Mouse (Mus musculus) lung, adult 2 months (tissue): ENCODE data around the gene Olfr92.

Experiments used
- CTCF ChIP-seq: fragments of 200-500 bp; IDR thresholded peaks from 2 replicates; pipeline ENCODE4 v1.5.1; 2011; ENCODE audit warnings: mild to moderate bottlenecking, low read length, control low read depth; ENCODE audit not compliant: insufficient read depth
- POLR2A ChIP-seq: fragments of 200-500 bp; IDR thresholded peaks from 2 replicates; pipeline ENCODE4 v1.6.1; 2011; ENCODE audit warnings: low read depth, mild to moderate bottlenecking, control low read depth, low read length, borderline replicate concordance; ENCODE audit errors: extremely low read depth

DNA sequence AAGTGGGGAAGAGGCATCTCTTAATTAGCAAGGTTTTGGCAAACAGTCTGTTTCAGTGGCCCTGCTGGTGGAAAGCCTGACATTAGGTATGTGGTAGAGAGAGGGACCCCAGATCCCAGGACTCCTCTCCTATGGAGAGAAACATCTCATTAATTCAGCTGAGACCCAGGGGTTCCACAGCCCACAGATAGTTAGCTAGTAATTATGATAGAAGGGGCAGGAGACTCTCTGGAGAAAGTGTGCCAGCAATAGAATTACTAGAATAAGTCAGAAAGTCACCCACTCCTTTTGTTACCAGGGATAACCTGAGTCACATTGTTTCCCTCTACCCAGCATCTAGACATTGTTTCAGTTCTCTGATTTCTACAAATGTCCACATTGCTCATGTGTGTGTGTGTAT, 41.5 kb upstream of the Olfr92 start, which contains the start of gene Olfr93:
- no peak for TF ChIP-seq CTCF
- TF ChIP-seq POLR2A: no peak
